Mouse (Mus musculus): ENCODE results near the gene Rfc1. TPM values are rescaled to one million over a fixed set of nuclear protein-coding genes. Genes with fewer than 3 reads are reported as not detected.

The Rfc1 gene
- polyA plus RNA-seq, 1 experiment = 26.2 TPM

DNA sequence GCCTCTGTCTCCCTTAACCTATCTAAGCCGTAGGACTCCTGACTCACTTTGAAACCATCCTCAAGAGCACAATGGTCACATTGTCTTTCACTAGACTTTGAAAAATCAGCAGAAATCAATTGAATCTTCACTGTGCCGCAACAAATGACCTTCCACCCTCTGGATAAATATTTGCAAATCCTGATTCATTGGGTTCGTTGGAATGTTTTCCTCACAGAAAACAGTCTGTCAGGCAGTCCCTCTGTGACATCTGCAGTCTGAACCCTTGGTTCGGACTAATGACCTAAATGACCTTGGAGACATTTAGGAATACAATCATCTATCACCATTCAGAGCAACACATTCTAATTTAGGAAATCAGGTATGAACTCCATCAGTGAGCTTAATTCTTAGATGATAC, 4.7 kb upstream of the Rfc1 start:
- TF ChIP-seq CTCF (IDR thresholded peaks at IDR 0.05; ENCODE audit: extremely low read depth, insufficient read depth, low read length) = no peak
- no peak for TF ChIP-seq POLR2A (IDR thresholded peaks at IDR 0.05; ENCODE audit: extremely low read depth, insufficient read depth, low read length)
- H3K4me1 ChIP-seq (ENCODE audit: control insufficient read depth, insufficient read depth, low read length) = no peaks in the 10 kb centered on the region
- no peak overlapping the region for H3K4me3 ChIP-seq (ENCODE audit: insufficient read depth, low read length)
- no peak overlapping the region for H3K27ac ChIP-seq (ENCODE audit: insufficient read depth, low read length)

DNA sequence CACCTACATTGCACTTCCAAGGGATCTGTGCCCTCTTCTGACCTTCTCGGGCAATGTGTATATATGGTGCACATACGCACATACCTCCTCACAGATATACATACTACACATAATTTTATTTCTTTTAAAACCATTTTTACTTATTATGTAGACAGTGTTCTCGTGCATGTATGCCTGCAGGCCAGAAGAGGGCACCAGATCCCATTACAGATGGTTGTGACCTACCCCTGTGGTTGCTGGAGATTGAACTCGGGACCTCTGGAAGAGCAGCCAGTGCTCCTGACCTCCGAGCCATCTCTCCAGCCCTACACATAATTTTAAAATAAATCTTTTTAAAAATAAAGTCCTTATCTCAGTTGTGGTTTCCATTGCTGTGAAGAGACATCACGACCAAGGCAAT, 2.9 kb upstream of the Rfc1 start:
- TF ChIP-seq CTCF (IDR thresholded peaks at IDR 0.05; ENCODE audit: extremely low read depth, insufficient read depth, low read length) (0 out of 2 replicates have a peak, but pooled peaks have one; percentile 20), POLR2A (IDR thresholded peaks at IDR 0.05; ENCODE audit: extremely low read depth, insufficient read depth, low read length) (no peak)

DNA sequence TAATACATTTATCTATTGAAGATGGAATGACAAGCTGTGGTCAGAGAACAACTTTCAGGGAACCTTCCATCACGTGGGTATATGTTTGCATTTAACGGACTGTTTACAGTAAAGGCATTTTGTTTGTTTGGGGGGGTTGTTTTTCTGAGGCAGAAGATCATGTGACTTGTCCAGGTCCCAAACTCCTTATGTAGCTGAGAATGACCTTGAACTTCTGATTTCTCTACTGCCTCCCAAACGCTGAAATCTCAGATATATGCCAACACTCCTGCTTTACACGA, 545 bp upstream of the Rfc1 start:
- TF ChIP-seq POLR2A (IDR thresholded peaks at IDR 0.05; ENCODE audit: extremely low read depth, insufficient read depth, low read length) (no peak), CTCF (IDR thresholded peaks at IDR 0.05; ENCODE audit: extremely low read depth, insufficient read depth, low read length) (no peak)
- no peaks in the 10 kb centered on the region for H3K4me1 ChIP-seq (ENCODE audit: control insufficient read depth, insufficient read depth, low read length)
- H3K27ac ChIP-seq (ENCODE audit: insufficient read depth, low read length) = no peak overlapping the region
- peak overlapping the region; percentile 53; the same call in 1 of the 2 replicates for H3K4me3 ChIP-seq (ENCODE audit: insufficient read depth, low read length)

More for the DNA sequence above, 2.9 kb upstream of the Rfc1 start:
- H3K4me1 ChIP-seq (ENCODE audit: control insufficient read depth, insufficient read depth, low read length) = no peaks in the 10 kb centered on the region
- no peak overlapping the region for H3K4me3 ChIP-seq (ENCODE audit: insufficient read depth, low read length)
- no peak overlapping the region for H3K27ac ChIP-seq (ENCODE audit: insufficient read depth, low read length)

DNA sequence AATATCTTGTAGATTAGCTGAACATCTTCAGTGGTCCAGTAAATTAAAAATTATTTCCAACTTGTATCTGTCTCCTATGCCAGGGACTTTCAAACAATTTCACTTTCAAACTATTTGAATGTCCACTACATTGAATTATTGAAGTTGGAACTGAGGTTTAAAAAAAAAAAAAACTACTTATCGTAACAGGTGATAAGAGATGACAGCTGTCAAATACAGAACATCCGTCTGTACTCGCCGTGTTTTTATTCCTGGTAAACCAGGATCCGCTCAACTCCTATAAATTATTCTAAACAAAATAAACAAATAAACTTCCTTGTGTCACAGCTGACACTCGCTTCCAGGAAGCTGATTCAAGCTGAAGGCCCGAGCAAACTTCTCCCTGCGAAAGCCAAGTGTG, 682 bp downstream of the Rfc1 start:
- TF ChIP-seq CTCF (IDR thresholded peaks at IDR 0.05; ENCODE audit: extremely low read depth, insufficient read depth, low read length) (no peak), POLR2A (IDR thresholded peaks at IDR 0.05; ENCODE audit: extremely low read depth, insufficient read depth, low read length) (no peak)
- H3K4me1 ChIP-seq (ENCODE audit: control insufficient read depth, insufficient read depth, low read length) = no peaks in the 10 kb centered on the region
- H3K27ac ChIP-seq (ENCODE audit: insufficient read depth, low read length) = no peak overlapping the region
- peak overlapping the region; percentile 53 for H3K4me3 ChIP-seq (ENCODE audit: insufficient read depth, low read length)

DNA sequence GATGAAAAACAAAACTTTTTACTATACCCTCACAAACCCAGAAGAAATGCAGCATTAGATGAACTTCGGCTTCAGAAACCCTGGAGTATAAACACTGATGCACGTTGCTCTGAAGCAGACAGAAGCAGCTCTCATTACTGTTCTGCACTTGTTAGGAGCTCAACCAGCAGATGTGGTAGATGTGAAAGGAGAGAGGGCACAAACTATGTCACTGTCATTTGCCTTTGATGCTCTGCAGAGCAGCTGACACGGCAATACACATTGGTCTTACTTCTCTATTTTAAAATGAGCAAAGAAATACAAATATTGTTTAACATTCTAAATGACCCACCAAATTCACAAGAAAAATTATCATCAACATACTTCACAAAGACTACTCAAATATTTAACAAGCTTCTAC, 5.5 kb downstream of the Rfc1 start:
- no peak for TF ChIP-seq POLR2A (IDR thresholded peaks at IDR 0.05; ENCODE audit: extremely low read depth, insufficient read depth, low read length)
- no peak overlapping the region for H3K27ac ChIP-seq (ENCODE audit: insufficient read depth, low read length)
- H3K4me1 ChIP-seq (ENCODE audit: control insufficient read depth, insufficient read depth, low read length) = no peaks in the 10 kb centered on the region
- H3K4me3 ChIP-seq (ENCODE audit: insufficient read depth, low read length) = no peak overlapping the region

DNA sequence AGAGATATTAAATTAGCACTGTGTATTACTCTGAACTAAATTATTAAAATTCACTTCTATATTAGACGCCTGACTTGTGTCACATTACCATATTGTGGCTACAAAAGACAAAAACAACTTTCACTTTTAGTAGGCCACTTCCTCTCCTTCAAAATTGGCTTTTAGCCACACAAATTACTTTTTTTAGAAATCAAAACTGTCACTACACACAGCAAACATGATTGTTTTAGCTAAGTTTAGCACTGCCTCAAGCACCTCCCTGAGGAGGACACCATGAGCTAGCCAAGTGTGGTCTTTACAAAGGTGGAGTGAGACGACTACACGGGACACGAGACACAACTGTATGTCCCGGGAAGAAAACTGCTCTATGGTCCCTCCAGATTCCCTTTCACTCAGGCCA, 9.3 kb downstream of the Rfc1 start:
- no peaks in the 10 kb centered on the region for H3K4me1 ChIP-seq (ENCODE audit: control insufficient read depth, insufficient read depth, low read length)
- no peak for TF ChIP-seq POLR2A (IDR thresholded peaks at IDR 0.05; ENCODE audit: extremely low read depth, insufficient read depth, low read length)
- TF ChIP-seq CTCF (IDR thresholded peaks at IDR 0.05; ENCODE audit: extremely low read depth, insufficient read depth, low read length) = no peak
- H3K27ac ChIP-seq (ENCODE audit: insufficient read depth, low read length) = no peak overlapping the region
- no peak overlapping the region for H3K4me3 ChIP-seq (ENCODE audit: insufficient read depth, low read length)

DNA sequence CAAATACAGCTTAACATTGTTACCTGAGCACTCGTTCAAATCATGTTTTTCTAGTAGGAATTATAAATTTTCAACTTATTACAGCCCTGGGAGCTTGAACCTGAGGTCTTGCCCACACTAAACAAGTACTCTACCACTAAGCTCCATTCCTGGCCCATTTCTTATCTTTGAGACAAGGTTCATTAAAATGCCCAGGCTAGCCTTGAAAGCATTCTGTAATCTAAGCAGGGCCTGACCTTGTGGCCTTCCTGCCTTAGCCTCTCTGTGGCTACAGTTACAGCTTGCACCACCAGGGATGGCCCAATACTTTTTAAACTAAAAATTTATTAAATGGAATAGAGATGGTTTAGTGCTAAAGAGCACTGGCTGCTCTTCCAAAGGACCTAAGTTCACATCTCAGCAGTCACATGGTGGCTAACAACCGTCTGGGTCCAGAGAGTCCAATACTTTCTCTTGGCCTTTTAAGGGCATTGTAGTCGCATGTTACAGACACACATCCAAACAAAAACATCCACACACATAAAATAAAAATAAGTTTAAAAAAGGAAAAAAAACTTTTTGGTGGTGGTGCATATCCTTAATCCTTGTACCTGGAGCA, 10.6 kb downstream of the Rfc1 start:
- no peaks in the 10 kb centered on the region for H3K4me1 ChIP-seq (ENCODE audit: control insufficient read depth, insufficient read depth, low read length)
- no peak overlapping the region for H3K4me3 ChIP-seq (ENCODE audit: insufficient read depth, low read length)
- no peak overlapping the region for H3K27ac ChIP-seq (ENCODE audit: insufficient read depth, low read length)
- no peak for TF ChIP-seq POLR2A (IDR thresholded peaks at IDR 0.05; ENCODE audit: extremely low read depth, insufficient read depth, low read length)
- no peak for TF ChIP-seq CTCF (IDR thresholded peaks at IDR 0.05; ENCODE audit: extremely low read depth, insufficient read depth, low read length)

DNA sequence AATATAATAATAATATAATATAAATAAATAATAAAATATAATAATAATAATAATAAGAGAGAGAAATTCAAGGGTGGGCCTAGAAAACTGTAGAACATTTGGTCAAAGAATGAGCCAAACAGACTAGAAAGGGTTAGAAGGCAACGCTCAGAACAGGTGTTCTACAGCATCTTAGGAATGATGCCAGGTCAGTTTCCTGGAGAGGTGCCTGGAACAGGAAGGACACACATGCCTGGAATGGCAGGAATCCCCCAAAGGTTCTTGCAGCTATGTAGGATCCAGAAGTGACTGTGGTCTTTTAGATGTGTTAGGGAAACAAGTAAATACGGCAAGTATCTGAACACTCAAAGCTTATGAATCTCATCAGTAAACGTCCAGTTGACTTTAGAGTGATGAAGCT, 11.2 kb downstream of the Rfc1 start:
- Histone ChIP-seq H3K27ac (ENCODE audit: insufficient read depth, low read length) (no peak overlapping the region), H3K4me3 (ENCODE audit: insufficient read depth, low read length) (no peak overlapping the region), H3K4me1 (ENCODE audit: control insufficient read depth, insufficient read depth, low read length) (no peaks in the 10 kb centered on the region)
- TF ChIP-seq CTCF (IDR thresholded peaks at IDR 0.05; ENCODE audit: extremely low read depth, insufficient read depth, low read length) (no peak), POLR2A (IDR thresholded peaks at IDR 0.05; ENCODE audit: extremely low read depth, insufficient read depth, low read length) (no peak)

DNA sequence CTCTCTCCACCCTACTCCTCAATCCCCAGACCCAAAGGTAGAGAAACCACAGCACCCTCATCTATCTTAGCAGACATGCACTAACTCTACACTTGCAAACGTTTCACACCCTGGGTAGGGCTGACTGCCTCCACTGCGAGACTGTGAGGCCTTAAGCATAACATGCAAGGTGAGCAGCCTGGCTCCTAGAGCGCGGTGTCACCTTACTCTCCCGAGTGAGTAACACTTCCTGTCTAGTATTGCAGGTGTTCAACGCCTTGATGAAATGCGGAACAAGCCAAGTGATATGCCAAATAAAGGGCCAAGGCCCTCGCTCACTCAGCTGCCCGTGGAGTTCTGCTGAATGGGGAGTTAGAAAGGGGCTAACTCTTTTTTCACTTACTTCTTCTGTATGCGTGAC, 13.3 kb downstream of the Rfc1 start:
- H3K4me3 ChIP-seq (ENCODE audit: insufficient read depth, low read length) = no peak overlapping the region
- TF ChIP-seq POLR2A (IDR thresholded peaks at IDR 0.05; ENCODE audit: extremely low read depth, insufficient read depth, low read length) = no peak
- no peak for TF ChIP-seq CTCF (IDR thresholded peaks at IDR 0.05; ENCODE audit: extremely low read depth, insufficient read depth, low read length)
- no peaks in the 10 kb centered on the region for H3K4me1 ChIP-seq (ENCODE audit: control insufficient read depth, insufficient read depth, low read length)
- H3K27ac ChIP-seq (ENCODE audit: insufficient read depth, low read length) = no peak overlapping the region

DNA sequence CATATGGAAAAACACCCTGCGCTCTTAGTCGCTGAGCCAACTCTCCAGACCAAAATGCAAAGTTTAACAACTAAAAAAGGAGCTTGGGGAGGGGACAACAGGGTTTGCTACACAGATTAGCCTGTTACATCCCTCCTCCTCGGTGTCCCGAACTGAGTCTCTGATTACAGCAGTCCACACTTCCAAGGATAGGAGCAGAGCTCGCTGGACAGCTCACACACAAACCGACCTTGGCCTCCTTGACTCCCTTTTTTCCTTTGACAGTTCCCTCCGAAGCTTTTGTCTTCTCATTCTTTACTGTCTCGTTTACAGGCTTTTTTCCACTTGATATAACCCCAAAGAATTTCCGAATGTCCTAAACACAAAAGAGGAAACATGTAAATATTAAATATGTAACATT, 16.3 kb downstream of the Rfc1 start:
- no peak overlapping the region for H3K27ac ChIP-seq (ENCODE audit: insufficient read depth, low read length)
- H3K4me3 ChIP-seq (ENCODE audit: insufficient read depth, low read length) = no peak overlapping the region
- TF ChIP-seq CTCF (IDR thresholded peaks at IDR 0.05; ENCODE audit: extremely low read depth, insufficient read depth, low read length) (no peak), POLR2A (IDR thresholded peaks at IDR 0.05; ENCODE audit: extremely low read depth, insufficient read depth, low read length) (no peak)
- no peaks in the 10 kb centered on the region for H3K4me1 ChIP-seq (ENCODE audit: control insufficient read depth, insufficient read depth, low read length)
